Mouse (Mus musculus) heart, postnatal 25 days (tissue): Measurements from ENCODE around the gene Polr2h. TPM values are rescaled to one million over a fixed set of nuclear protein-coding genes. Genes with fewer than 3 reads are reported as not detected.

ENCODE experiments used
- DNase-seq: peaks from one replicate; pipeline ENCODE4 v3.0.0; 2022; ENCODE audit warnings: low spot score
- intact Hi-C: fragments of 180-260 bp; cut with DNase I; formaldehyde crosslinking; loops from one replicate; pipeline ENCODE4 v1.15.1; 2025
- total RNA-seq, 2 experiments: library from RNA; stranded (reverse); gene quantifications; 2 replicates each; pipeline ENCODE4 v1.2.3; 2021

Gene Polr2h
- total RNA-seq, 2 experiments from 2014 or later: 9.0 to 10.5 TPM

GRCm38 (mm10) chr16:20700036-20700435 lies 17.4 kb upstream of the Polr2h start:
- no peak for DNase-seq
- intact Hi-C loops: loop anchor here (2.0 kb wide), 1 partner anchor 17 kb away; the partner anchor contains the start of genes Clcn2 and Polr2h

- intact Hi-C loops: loop anchor here (2.0 kb wide), 1 partner anchor 15 kb away; the partner anchor contains the start of genes Clcn2 and Polr2h
- no peak for DNase-seq
Measured at GRCm38 (mm10) chr16:20701316-20701715, 16.1 kb upstream of the Polr2h start.

GRCm38 (mm10) chr16:20701729-20702521 lies 15.5 kb upstream of the Polr2h start:
- no peak for DNase-seq
- intact Hi-C loops: loop anchor here (2.0 kb wide), 1 partner anchor 15 kb away; the partner anchor contains the start of genes Clcn2 and Polr2h

DNA sequence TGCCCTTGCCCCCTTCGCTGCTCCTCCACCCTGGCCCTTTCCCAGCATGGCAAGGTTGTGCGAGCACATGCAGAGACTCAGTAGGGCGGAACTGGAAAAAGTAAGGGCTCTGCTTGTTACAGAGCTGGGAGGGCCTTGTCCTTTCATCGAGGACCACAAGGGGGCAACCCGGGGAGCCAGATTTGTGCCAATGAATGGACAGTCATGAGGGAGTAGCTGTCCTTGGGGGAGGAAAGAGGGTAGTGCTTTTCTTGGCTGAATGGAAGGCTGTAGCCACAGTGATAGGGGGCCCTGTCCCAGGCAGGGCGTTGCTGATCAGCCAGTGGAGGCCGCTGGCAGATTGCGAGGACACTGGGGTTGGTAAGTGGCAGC lies 15.0 kb upstream of the Polr2h start:
- no peak for DNase-seq
- intact Hi-C loops: no loop called here

DNA sequence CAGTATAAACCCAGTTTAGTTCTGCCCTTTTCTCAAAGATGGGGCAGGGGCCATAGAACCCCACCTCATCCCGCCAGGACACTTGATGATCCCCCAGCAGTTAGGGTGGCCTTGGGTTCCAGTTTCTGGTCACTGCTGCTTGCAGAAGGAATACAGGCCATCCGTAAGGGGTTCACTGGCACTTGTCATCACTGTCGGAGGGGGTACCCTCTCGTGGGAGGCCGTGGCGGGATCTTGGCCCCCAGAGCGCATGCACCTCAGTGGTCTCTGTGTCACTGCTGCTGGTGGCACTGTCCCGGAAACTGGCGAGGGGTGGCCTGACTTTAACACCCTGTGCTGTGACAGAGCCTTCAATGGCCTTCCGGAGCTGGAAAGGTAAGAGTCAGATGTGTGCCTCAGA lies 14.4 kb upstream of the Polr2h start:
- intact Hi-C loops: no loop called here

DNA sequence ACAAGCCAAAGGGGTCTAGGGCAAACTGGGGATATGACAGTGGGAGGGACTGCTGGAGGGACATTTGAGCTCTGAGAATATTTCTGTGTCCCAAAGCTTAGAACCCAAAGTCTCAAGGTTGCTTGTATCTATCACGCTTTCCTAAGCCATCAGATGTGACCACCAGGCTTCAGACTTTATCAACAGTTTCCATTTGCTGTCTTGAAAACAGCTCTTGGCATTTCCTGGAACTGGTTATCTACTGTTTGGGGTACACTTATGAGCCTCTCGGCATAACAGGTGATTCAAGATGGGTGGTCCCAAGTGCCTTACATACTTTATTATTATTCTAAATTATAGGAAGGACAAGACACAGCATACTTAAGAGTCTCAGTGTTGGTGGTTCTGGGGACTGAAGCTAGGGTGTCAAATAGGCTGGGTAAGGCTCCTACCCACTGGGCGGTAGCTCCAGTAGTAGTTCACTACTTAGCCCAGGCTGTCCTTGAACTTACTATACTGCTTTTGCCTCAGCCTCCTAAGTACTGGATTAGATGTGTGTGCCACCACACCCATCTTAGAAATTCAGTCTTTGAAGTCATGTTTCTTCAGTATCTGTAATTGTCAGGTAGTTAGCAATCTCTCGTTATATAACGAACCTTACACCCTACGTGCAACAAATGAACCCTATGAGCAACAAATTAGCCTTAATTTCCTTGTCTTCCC lies 13.6 kb upstream of the Polr2h start:
- intact Hi-C loops: no loop called here
- DNase-seq: no peak

More for the DNA sequence above, 14.4 kb upstream of the Polr2h start:
- no peak for DNase-seq

DNA sequence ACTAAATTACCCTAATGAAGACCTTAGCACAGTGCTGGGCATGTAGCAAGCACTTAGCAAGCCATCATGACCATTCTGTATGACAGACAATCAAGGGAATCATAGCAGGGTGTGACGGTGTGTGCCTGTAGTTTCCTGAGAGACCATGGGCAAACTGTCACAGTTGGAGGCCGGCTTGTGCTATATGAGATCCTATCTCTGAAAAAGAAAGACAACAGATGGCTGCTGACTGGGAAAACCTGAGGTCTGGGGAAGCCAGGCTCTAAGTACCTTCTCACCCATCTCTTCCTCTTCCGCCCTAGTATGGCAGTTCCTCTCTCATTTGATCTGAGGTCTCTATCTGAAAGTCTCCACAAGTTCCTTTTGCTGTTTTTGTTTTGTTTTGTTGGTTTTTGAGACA lies 11.7 kb upstream of the Polr2h start:
- intact Hi-C loops: no loop called here
- DNase-seq: no peak

- intact Hi-C loops: no loop called here
- no peak for DNase-seq
Measured at GRCm38 (mm10) chr16:20706407-20707055, 10.9 kb upstream of the Polr2h start.

- no peak for DNase-seq
- intact Hi-C loops: no loop called here
Measured at GRCm38 (mm10) chr16:20708220-20708938, 9.1 kb upstream of the Polr2h start.

- DNase-seq: no peak
- intact Hi-C loops: loop anchor here (1.0 kb wide), 1 partner anchor 56 kb away; no protein-coding TSS in a partner anchor
Measured at GRCm38 (mm10) chr16:20708939-20709734, 8.3 kb upstream of the Polr2h start.

GRCm38 (mm10) chr16:20710370-20710769 lies 7.1 kb upstream of the Polr2h start:
- intact Hi-C loops: no loop called here
- DNase-seq: no peak

DNA sequence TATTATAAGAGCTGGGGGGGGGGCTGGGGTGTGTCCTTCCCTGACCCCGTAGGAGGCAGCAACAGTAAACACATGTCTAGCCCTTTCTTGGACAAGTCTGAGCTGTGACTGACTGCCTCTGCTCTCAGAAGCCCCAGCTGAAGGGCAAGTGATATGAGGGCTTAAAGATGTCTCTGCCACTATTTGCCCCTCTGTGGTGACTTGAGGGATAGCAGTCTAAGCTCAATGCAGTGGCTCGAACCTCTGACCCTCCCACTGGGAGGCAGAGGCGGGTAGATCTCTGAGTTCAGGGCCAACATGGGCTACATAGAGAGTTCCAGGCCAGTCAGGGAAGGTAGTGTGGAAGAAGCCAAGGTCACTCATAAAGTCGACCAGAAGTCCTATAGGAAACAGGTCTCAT lies 6.7 kb upstream of the Polr2h start:
- DNase-seq: no peak
- intact Hi-C loops: no loop called here

DNA sequence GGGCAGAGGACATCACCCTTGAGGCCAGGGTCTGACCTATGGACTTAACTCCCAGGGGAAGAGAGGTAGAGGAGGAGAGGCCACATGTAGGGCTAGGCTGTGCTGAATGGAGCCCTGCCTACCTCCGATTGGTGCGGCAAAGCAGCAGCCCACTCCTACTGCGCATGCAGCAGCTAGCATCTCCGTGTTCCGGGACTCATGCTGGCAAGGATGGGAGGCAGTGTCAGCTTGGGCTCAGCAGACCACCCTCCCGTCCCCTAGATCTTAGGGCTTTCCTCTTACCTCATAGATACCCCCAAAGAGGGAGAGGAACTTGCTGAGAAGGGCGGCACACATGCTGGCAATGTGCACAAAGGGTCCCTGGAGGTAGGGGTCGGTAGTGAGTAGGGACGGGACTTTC lies 5.3 kb upstream of the Polr2h start:
- intact Hi-C loops: no loop called here
- DNase-seq: no peak

GRCm38 (mm10) chr16:20712889-20713288 lies 4.6 kb upstream of the Polr2h start:
- intact Hi-C loops: no loop called here
- DNase-seq: no peak

- DNase-seq: no peak
- intact Hi-C loops: loop anchor here (5.0 kb wide), 1 partner anchor 177 kb away; the partner anchor contains the start of gene Ap2m1
Measured at GRCm38 (mm10) chr16:20714307-20715080, 3.0 kb upstream of the Polr2h start.

GRCm38 (mm10) chr16:20715161-20715560 lies 2.3 kb upstream of the Polr2h start:
- DNase-seq: no peak
- intact Hi-C loops: loop anchor here (5.0 kb wide), 1 partner anchor 178 kb away; the partner anchor contains the start of gene Ap2m1

DNA sequence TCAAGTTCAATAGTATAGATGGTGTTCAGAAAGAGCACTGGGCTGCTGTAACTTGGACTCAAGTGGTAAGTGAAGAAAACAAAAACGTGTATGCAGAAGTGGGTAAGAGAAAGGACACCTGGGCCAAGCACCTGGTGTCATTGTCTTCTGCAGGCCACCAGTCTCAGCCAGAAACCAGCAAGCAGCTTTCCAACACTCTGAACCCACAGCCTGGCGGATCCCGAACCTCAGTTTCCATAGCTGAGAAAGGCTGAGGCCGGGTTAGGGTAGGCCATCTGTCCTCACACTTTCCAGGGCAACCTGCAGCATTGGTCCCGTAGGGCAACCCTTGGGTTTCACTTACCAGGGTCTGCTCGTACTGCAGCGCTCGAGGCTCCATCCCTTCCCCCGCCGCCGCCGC lies 1.9 kb upstream of the Polr2h start:
- DNase-seq: no peak
- intact Hi-C loops: loop anchor here (5.0 kb wide), 1 partner anchor 178 kb away; the partner anchor contains the start of gene Ap2m1
